Mouse (Mus musculus): ENCODE measurements around the gene Cldn5. TPM values are rescaled to one million over a fixed set of nuclear protein-coding genes. Genes with fewer than 3 reads are reported as not detected.
A peak's percentile ranks its signal among the peaks of the same experiment; 100 is the strongest.

Cldn5 gene
- polyA plus RNA-seq, 1 experiment, result 59.4 TPM

DNA sequence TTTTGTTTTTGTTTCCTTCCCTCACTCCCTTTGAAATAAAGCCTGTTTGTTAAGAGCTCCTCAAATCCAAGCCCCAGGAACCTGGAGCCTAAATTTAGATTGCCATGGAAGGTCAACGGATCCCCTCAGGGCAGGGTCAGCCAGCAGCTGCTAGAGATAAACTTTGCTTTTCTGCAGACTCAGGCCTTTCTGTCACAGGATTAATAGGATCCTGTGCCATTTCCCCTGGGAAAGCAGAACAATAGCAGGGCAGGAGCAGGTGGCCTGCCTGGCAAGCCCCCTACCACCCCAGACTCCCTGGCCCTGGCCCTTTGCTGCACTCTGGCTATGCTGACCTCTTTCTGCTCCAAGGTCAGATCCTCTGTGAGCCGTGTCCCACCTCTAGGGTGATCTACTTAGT lies 2.7 kb upstream of the Cldn5 start:
- Histone ChIP-seq H3K4me1 (ENCODE audit: control insufficient read depth, insufficient read depth, insufficient read length) (no peaks in the 10 kb centered on the region), H3K27ac (ENCODE audit: insufficient read depth, low read length) (no peak overlapping the region), H3K4me3 (ENCODE audit: extremely low read depth, insufficient read depth, insufficient read length) (no peak overlapping the region), H3K36me3 (ENCODE audit: control insufficient read depth, insufficient read depth, low read length) (no peaks in the 10 kb centered on the region), H3K27me3 (ENCODE audit: control insufficient read depth, insufficient read depth, low read length) (peaks cover 7% of the 10 kb centered on the region; the same call in 1 of the 2 replicates)
- DNase-seq (ENCODE audit: low read depth in 1 of 2, low spot score in 2 of 2), result no peak
- WGBS, result 80% methylated on average over 2 of the region's 2 CpGs
- TF ChIP-seq CTCF (IDR thresholded peaks at IDR 0.05; ENCODE audit: extremely low read depth, insufficient read depth, insufficient read length, insufficient replicate concordance) (no peak), POLR2A (IDR thresholded peaks at IDR 0.05; ENCODE audit: low read depth, low read length) (no peak)

DNA sequence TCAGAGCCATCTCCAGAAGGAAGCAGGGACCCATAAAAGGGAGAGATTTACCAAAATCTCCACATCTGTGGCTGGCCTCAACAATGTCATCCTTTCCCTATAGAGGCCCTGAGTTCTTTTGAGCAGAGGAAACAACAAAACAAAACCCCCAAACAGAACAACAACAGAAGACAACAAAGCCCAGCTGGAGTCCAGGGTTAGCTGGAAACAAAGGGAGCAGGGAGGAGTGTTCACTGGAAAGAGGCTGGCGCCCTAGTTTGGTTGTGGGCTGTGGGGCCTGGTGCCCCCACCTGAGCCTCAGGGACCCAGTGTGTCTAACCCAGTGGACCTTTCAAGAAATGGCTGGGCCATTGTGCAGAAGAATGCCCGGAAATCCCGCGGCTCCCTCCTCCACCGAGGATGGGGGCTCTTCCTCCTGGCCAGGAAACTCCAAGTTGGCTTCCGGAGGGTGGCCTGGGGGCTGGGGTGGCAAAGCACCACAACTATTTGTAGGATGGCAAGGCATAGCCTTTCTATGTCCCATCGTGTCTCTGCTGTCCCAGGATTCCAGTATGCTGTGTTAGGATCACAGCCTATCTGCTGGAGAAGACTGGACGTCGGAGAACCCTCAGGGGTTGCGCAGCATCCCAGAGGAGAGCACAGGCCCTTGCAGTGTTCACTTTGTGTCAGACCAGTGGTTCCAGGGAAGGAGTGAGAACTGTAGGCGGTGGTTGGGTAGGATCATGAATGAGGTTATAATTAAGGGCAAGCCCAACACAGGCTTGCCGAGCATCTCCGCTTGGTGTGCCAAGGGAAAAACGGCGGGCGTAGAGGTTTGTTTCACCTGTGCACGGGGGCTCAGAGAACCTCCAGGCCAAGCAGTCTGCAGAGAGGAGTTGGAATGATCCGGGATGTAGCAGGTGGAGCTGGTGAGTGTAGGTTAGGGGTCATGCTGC lies 759 bp upstream of the Cldn5 start:
- peaks cover 7% of the 10 kb centered on the region; the same call in 1 of the 2 replicates for H3K27me3 ChIP-seq (ENCODE audit: control insufficient read depth, insufficient read depth, low read length)
- H3K4me3 ChIP-seq (ENCODE audit: extremely low read depth, insufficient read depth, insufficient read length), result no peak overlapping the region
- TF ChIP-seq POLR2A (IDR thresholded peaks at IDR 0.05; ENCODE audit: low read depth, low read length) (no peak), CTCF (IDR thresholded peaks at IDR 0.05; ENCODE audit: extremely low read depth, insufficient read depth, insufficient read length, insufficient replicate concordance) (no peak)
- no peaks in the 10 kb centered on the region for H3K36me3 ChIP-seq (ENCODE audit: control insufficient read depth, insufficient read depth, low read length)
- H3K4me1 ChIP-seq (ENCODE audit: control insufficient read depth, insufficient read depth, insufficient read length), result no peaks in the 10 kb centered on the region
- peak overlapping the region; percentile 39; the same call in 1 of the 2 replicates for H3K27ac ChIP-seq (ENCODE audit: insufficient read depth, low read length)
- DNase-seq (ENCODE audit: low read depth in 1 of 2, low spot score in 2 of 2), result no peak
- WGBS, result 54% methylated on average over 18 of the region's 18 CpGs

DNA sequence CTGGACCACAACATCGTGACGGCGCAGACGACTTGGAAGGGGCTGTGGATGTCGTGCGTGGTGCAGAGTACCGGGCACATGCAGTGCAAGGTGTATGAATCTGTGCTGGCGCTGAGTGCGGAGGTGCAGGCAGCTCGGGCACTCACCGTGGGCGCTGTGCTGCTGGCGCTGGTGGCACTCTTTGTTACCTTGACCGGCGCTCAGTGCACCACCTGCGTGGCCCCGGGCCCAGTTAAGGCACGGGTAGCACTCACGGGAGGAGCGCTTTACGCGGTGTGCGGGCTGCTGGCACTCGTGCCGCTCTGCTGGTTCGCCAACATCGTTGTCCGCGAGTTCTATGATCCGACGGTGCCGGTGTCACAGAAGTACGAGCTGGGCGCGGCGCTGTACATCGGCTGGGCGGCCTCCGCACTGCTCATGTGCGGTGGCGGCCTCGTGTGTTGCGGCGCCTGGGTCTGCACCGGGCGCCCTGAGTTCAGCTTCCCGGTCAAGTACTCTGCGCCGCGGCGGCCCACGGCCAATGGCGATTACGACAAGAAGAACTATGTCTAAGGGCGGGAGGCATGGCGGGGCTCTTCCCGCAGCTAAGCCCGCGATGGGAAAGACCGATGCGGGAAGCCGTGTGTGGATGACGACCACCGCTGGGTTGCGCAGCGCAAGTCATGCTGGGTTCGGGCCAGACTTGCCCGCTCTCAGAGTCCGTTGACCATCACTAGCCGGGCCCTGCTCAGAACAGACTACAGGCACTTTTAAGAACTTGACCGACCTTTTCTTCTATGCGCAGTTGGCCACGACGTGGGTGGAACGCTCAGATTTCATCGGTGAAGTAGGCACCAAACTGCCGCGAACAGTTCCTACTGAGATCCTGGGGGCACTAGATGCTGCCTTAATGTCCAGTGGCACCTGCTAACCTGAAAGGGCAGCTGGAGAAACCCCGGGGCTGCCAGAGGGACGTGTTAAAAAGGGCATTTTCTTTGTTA lies 744 bp downstream of the Cldn5 start:
- no peak for TF ChIP-seq CTCF (IDR thresholded peaks at IDR 0.05; ENCODE audit: extremely low read depth, insufficient read depth, insufficient read length, insufficient replicate concordance)
- no peak for TF ChIP-seq POLR2A (IDR thresholded peaks at IDR 0.05; ENCODE audit: low read depth, low read length)
- WGBS, result 4% methylated on average over 80 of the region's 80 CpGs
- H3K4me3 ChIP-seq (ENCODE audit: extremely low read depth, insufficient read depth, insufficient read length), result peak overlapping the region; percentile 6; the same call in 1 of the 2 replicates
- peaks cover 7% of the 10 kb centered on the region; the same call in 1 of the 2 replicates for H3K27me3 ChIP-seq (ENCODE audit: control insufficient read depth, insufficient read depth, low read length)
- H3K27ac ChIP-seq (ENCODE audit: insufficient read depth, low read length), result 0 out of 2 replicates have a peak overlapping the region, but pooled peaks have one; percentile 1
- DNase-seq (ENCODE audit: low read depth in 1 of 2, low spot score in 2 of 2), result no peak
- H3K36me3 ChIP-seq (ENCODE audit: control insufficient read depth, insufficient read depth, low read length), result no peaks in the 10 kb centered on the region
- H3K4me1 ChIP-seq (ENCODE audit: control insufficient read depth, insufficient read depth, insufficient read length), result no peaks in the 10 kb centered on the region

DNA sequence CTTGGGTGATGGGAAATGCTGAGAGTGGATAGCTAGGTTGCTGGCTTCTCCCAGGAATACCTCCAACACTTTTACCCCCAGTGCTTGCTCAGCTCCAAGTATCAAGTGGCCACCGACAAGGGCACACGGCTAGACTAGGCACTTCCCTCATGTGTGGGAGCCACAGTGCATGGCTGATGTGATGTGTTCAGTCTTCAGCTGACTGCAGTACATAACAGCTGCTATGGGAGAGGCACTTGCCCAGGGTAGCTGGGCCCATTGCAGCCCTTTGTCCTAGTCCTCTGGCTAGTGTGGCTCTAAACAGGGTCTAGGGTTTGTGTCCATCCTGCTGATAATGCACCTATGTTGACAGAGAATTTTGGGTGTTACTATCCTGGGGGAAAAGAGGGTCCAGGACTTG lies 1.8 kb downstream of the Cldn5 start:
- no peak for DNase-seq (ENCODE audit: low read depth in 1 of 2, low spot score in 2 of 2)
- H3K27me3 ChIP-seq (ENCODE audit: control insufficient read depth, insufficient read depth, low read length), result peaks cover 7% of the 10 kb centered on the region; the same call in 1 of the 2 replicates
- no peak overlapping the region; the same call in 1 of the 2 replicates for H3K4me3 ChIP-seq (ENCODE audit: extremely low read depth, insufficient read depth, insufficient read length)

DNA sequence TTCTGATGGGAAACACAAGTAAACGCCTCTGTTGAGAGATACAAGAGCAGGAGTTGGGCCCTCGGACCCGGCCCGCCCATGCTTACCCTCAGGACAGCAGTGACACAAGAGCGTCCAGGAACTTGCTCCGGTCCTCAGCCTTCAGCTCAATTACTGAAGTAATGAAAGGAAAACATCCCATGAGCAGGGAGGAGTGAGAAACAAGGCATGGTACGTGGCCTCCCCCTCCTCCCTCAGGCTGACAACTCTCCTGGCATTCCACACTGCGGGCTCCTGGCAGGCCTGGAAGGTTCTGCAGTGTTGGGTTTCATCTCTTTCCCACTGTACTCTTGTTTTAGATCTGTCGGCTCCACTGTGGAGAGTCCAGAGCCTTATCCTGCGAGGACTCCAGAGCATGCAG lies 5.2 kb downstream of the Cldn5 start:
- Histone ChIP-seq H3K4me1 (ENCODE audit: control insufficient read depth, insufficient read depth, insufficient read length) (no peaks in the 10 kb centered on the region), H3K4me3 (ENCODE audit: extremely low read depth, insufficient read depth, insufficient read length) (no peak overlapping the region), H3K36me3 (ENCODE audit: control insufficient read depth, insufficient read depth, low read length) (peaks cover 2% of the 10 kb centered on the region; the same call in 1 of the 2 replicates), H3K27me3 (ENCODE audit: control insufficient read depth, insufficient read depth, low read length) (peaks cover 4% of the 10 kb centered on the region; the same call in 1 of the 2 replicates), H3K27ac (ENCODE audit: insufficient read depth, low read length) (no peak overlapping the region)
- 94% methylated on average over 10 of the region's 10 CpGs for WGBS
- no peak for TF ChIP-seq POLR2A (IDR thresholded peaks at IDR 0.05; ENCODE audit: low read depth, low read length)
- TF ChIP-seq CTCF (IDR thresholded peaks at IDR 0.05; ENCODE audit: extremely low read depth, insufficient read depth, insufficient read length, insufficient replicate concordance), result no peak
- no peak for DNase-seq (ENCODE audit: low read depth in 1 of 2, low spot score in 2 of 2)

More for the DNA sequence above, 1.8 kb downstream of the Cldn5 start:
- Histone ChIP-seq H3K4me1 (ENCODE audit: control insufficient read depth, insufficient read depth, insufficient read length) (no peaks in the 10 kb centered on the region), H3K27ac (ENCODE audit: insufficient read depth, low read length) (no peak overlapping the region), H3K36me3 (ENCODE audit: control insufficient read depth, insufficient read depth, low read length) (no peaks in the 10 kb centered on the region)
- 52% methylated on average over 2 of the region's 2 CpGs for WGBS
- no peak for TF ChIP-seq CTCF (IDR thresholded peaks at IDR 0.05; ENCODE audit: extremely low read depth, insufficient read depth, insufficient read length, insufficient replicate concordance)
- TF ChIP-seq POLR2A (IDR thresholded peaks at IDR 0.05; ENCODE audit: low read depth, low read length), result no peak

DNA sequence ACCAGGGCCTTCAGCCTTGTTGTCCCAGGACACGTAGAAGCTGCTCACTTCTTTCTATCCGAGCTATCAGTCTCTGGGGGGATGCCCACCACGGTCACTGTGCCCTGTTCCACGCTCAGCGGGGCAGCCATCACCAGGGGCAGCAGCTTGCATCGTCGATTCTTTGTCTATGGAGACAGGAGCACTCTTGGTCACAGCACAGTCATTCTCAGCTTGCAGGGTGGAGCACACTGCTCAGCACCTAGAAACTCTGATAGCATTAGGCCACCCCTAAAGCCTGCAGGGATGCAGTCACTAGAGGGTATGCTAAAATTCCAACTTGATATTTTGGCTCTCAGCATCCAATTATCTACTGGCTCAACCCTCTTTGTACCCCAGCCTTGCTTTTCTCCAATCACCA lies 8.4 kb downstream of the Cldn5 start:
- H3K4me3 ChIP-seq (ENCODE audit: extremely low read depth, insufficient read depth, insufficient read length), result no peak overlapping the region
- WGBS, result 94% methylated on average over 7 of the region's 7 CpGs
- peaks cover 2% of the 10 kb centered on the region; the same call in 1 of the 2 replicates for H3K36me3 ChIP-seq (ENCODE audit: control insufficient read depth, insufficient read depth, low read length)
- DNase-seq (ENCODE audit: low read depth in 1 of 2, low spot score in 2 of 2), result no peak
- H3K4me1 ChIP-seq (ENCODE audit: control insufficient read depth, insufficient read depth, insufficient read length), result no peaks in the 10 kb centered on the region
- no peaks in the 10 kb centered on the region for H3K27me3 ChIP-seq (ENCODE audit: control insufficient read depth, insufficient read depth, low read length)
- H3K27ac ChIP-seq (ENCODE audit: insufficient read depth, low read length), result no peak overlapping the region
- TF ChIP-seq POLR2A (IDR thresholded peaks at IDR 0.05; ENCODE audit: low read depth, low read length) (no peak), CTCF (IDR thresholded peaks at IDR 0.05; ENCODE audit: extremely low read depth, insufficient read depth, insufficient read length, insufficient replicate concordance) (no peak)
